Mouse (Mus musculus) cerebellum, adult 2 months (tissue): ENCODE measurements around the gene Fbrsl1. TPM values are rescaled to one million over a fixed set of nuclear protein-coding genes. Genes with fewer than 3 reads are reported as not detected.

Experiments used
- DNase-seq, 2 experiments: peaks; one replicate each; pipeline ENCODE4 v3.0.0; 2021
- H3K27ac ChIP-seq: fragments of 200-500 bp; 2 replicates; pipeline ENCODE4 v1.5.1; 2012; ENCODE audit warnings: low read length, control low read depth, inconsistent platforms; ENCODE audit not compliant: insufficient read depth
- H3K27me3 ChIP-seq: fragments of 200-500 bp; 2 replicates; pipeline ENCODE4 v1.6.1; 2012; ENCODE audit warnings: inconsistent platforms, mild to moderate bottlenecking, low read length, moderate library complexity; ENCODE audit not compliant: control insufficient read depth, insufficient read depth
- H3K4me1 ChIP-seq: fragments of 200-500 bp; 2 replicates; pipeline ENCODE4 v1.6.1; 2011; ENCODE audit warnings: low read length; ENCODE audit not compliant: control insufficient read depth, insufficient read depth
- H3K4me3 ChIP-seq: fragments of 200-500 bp; replicated peaks from 2 replicates; pipeline ENCODE3; 2011; ENCODE audit warnings: mild to moderate bottlenecking, low read depth, low read length, control low read depth; ENCODE audit not compliant: insufficient read depth
- CTCF ChIP-seq: fragments of 200-500 bp; IDR thresholded peaks from 2 replicates; pipeline ENCODE4 v1.5.1; 2011; ENCODE audit warnings: low read depth, mild to moderate bottlenecking, control low read depth, low read length, moderate library complexity, borderline replicate concordance; ENCODE audit not compliant: insufficient read depth
- POLR2A ChIP-seq: fragments of 200-500 bp; IDR thresholded peaks from 2 replicates; pipeline ENCODE4 v1.6.1; 2011; ENCODE audit warnings: low read length, control low read depth, borderline replicate concordance; ENCODE audit not compliant: insufficient read depth
- WGBS: fragments of 180-500 bp; shearing (Covaris S2); methylation state at CpG from one replicate; pipeline ENCODE4 v1.1.7; 2018; 5-methylcytosine and 5-hydroxymethylcytosine counted together
- polyA plus RNA-seq: library from polyadenylated mRNA; depleted of rRNA; stranded (reverse); fragments of >200 nt; gene quantifications from 2 replicates; pipeline ENCODE4 v1.2.3, GENCODE M21; 2012; rRNA removed

Gene Fbrsl1
- polyA plus RNA-seq, 1 experiment, result 65.4 TPM

- Histone ChIP-seq H3K4me1 (no peaks in the 10 kb centered on the region), H3K27me3 (no peaks in the 10 kb centered on the region), H3K4me3 (peak within 1 kb of the TSS; percentile 12), H3K27ac (no peak within 1 kb of the TSS)
- TF ChIP-seq CTCF (no peak), POLR2A (no peak)
- DNase-seq, result peak; percentile 32 to 44
- WGBS, result 2% methylated on average over 43 of the region's 43 CpGs
Measured at GRCm38 (mm10) chr5:110342648-110343284, 105.5 kb downstream of the Fbrsl1 start, which contains the start of gene P2rx2. TSS of gene P2rx2 (minus strand) at chr5:110343212.

- Histone ChIP-seq H3K4me3 (no peak overlapping the region), H3K27ac (no peak overlapping the region), H3K4me1 (no peaks in the 10 kb centered on the region), H3K27me3 (no peaks in the 10 kb centered on the region)
- TF ChIP-seq POLR2A, result no peak
- TF ChIP-seq CTCF, result no peak
- no peak for DNase-seq
- 86% methylated on average over 2 of the region's 2 CpGs for WGBS
Measured at GRCm38 (mm10) chr5:110338792-110339191, 109.5 kb downstream of the Fbrsl1 start.

- DNase-seq, result no peak
- 92% methylated on average over 3 of the region's 3 CpGs for WGBS
- H3K27me3 ChIP-seq, result no peaks in the 10 kb centered on the region
- TF ChIP-seq POLR2A, result no peak
- TF ChIP-seq CTCF, result no peak
- H3K4me1 ChIP-seq, result no peaks in the 10 kb centered on the region
- no peak overlapping the region for H3K4me3 ChIP-seq
- no peak overlapping the region for H3K27ac ChIP-seq
Measured at GRCm38 (mm10) chr5:110330508-110330907, 117.8 kb downstream of the Fbrsl1 start.

- TF ChIP-seq CTCF (no peak), POLR2A (no peak)
- Histone ChIP-seq H3K4me3 (no peak overlapping the region), H3K4me1 (no peaks in the 10 kb centered on the region), H3K27me3 (no peaks in the 10 kb centered on the region), H3K27ac (no peak overlapping the region)
- no peak for DNase-seq
- WGBS, result 88% methylated on average over 3 of the region's 3 CpGs
Measured at GRCm38 (mm10) chr5:110313127-110313526, 135.2 kb downstream of the Fbrsl1 start.

Other genes starting within 250 kb of the Fbrsl1 start
- gene Ankle2, start 217.5 kb downstream of the Fbrsl1 start, polyA plus RNA-seq, result 22.8 and 23.5 TPM in 2 replicates
- 39.7 and 41.6 TPM in 2 replicates for gene Pgam5, start 178.6 kb downstream of the Fbrsl1 start, polyA plus RNA-seq
- gene Pxmp2, start 162.3 kb downstream of the Fbrsl1 start, polyA plus RNA-seq, result 9.5 and 9.9 TPM in 2 replicates
- 1.3 and 1.6 TPM in 2 replicates for gene Pole, start 162.2 kb downstream of the Fbrsl1 start, polyA plus RNA-seq
- gene P2rx2, start 105.3 kb downstream of the Fbrsl1 start, polyA plus RNA-seq, result 0.26 and 0.32 TPM in 2 replicates
- gene Lrcol1, start 103.8 kb downstream of the Fbrsl1 start, polyA plus RNA-seq, result not detected in 2 replicates
- gene Galnt9, start 95.9 kb upstream of the Fbrsl1 start, polyA plus RNA-seq, result 102 and 107 TPM in 2 replicates
- 37.3 and 38.3 TPM in 2 replicates for gene Noc4l, start 204.9 kb upstream of the Fbrsl1 start, polyA plus RNA-seq
- 20.8 and 25.2 TPM in 2 replicates for gene Ddx51, start 204.9 kb upstream of the Fbrsl1 start, polyA plus RNA-seq